Mouse (Mus musculus) spleen, adult 2 months (tissue): ENCODE results near the gene Mettl3.

ENCODE experiments used
- CTCF ChIP-seq: fragments of 200-500 bp; IDR thresholded peaks from 2 replicates; pipeline ENCODE4 v1.5.1; 2011; ENCODE audit warnings: mild to moderate bottlenecking, inconsistent platforms; ENCODE audit not compliant: insufficient read depth, insufficient read length, insufficient replicate concordance; ENCODE audit errors: extremely low read depth
- POLR2A ChIP-seq: fragments of 200-500 bp; IDR thresholded peaks from 2 replicates; pipeline ENCODE4 v1.6.1; 2011; ENCODE audit warnings: low read depth, low read length, inconsistent platforms

GRCm38 (mm10) chr14:52325890-52326289 lies 21.0 kb upstream of the Mettl3 start:
- TF ChIP-seq POLR2A (no peak), CTCF (no peak)
